Mouse (Mus musculus) T-helper 2 cell (primary cell): Measurements from ENCODE around the gene Itga5.

Source experiments
- in situ Hi-C: fragments of 300-600 bp; cut with MboI, MseI; formaldehyde crosslinking; loops from one replicate; pipeline ENCODE4 v1.15.1; 2025; ENCODE audit warnings: high pct_unique_total_duplicates

Gene Itga5

GRCm38 (mm10) chr15:103298861-103299616 lies 67.5 kb downstream of the Itga5 start:
- in situ Hi-C loops: loop anchor here (5.0 kb wide), 2 partner anchors 53 to 92 kb away; no protein-coding TSS in a partner anchor

- in situ Hi-C loops: loop anchor here (5.0 kb wide), 2 partner anchors 54 to 91 kb away; no protein-coding TSS in a partner anchor
Measured at GRCm38 (mm10) chr15:103298026-103298425, 68.5 kb downstream of the Itga5 start.

- in situ Hi-C loops: loop anchor here (5.0 kb wide), 2 partner anchors 55 to 90 kb away; no protein-coding TSS in a partner anchor
Measured at GRCm38 (mm10) chr15:103297313-103297712, 69.2 kb downstream of the Itga5 start.

GRCm38 (mm10) chr15:103295851-103296250 lies 70.7 kb downstream of the Itga5 start:
- in situ Hi-C loops: loop anchor here (5.0 kb wide), 2 partner anchors 56 to 89 kb away; no protein-coding TSS in a partner anchor

DNA sequence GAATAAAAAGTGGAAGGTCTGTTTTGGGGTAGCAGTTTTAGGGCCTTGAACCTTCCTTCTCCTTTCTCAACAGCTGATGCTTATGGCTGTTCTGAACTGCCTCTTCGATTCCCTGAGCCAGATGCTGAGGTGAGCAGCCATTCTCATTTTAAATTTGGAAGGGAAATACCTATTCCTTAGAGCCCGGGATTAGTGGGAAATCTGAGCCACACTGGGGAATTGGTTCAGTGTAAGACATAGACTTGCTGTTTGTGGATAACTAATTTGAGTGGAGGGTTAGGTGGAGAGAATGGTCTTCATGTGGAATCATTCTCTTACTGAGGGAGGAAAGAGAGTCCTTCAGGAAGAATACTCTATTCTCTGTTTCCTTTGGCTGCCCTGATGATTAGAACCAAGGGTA lies 71.9 kb downstream of the Itga5 start:
- in situ Hi-C loops: loop anchor here (5.0 kb wide), 2 partner anchors 58 to 87 kb away; no protein-coding TSS in a partner anchor
